Mouse (Mus musculus) hindbrain, embryonic 11.5 days (tissue): ENCODE measurements around the gene Lyplal1. TPM values are rescaled to one million over a fixed set of nuclear protein-coding genes. Genes with fewer than 3 reads are reported as not detected.

Source experiments
- ATAC-seq: fragments of 200-750 bp; cut with Nextera tagmentation; 2 replicates; pipeline ENCODE4 v1.8.0; 2017; ENCODE audit warnings: mild to moderate bottlenecking, moderate TSS enrichment, moderate library complexity; ENCODE audit not compliant: low FRiP score
- DNase-seq: peaks from one replicate; pipeline ENCODE4 v3.0.0-alpha.2; 2015; ENCODE audit warnings: low spot score
- H3K27ac ChIP-seq: fragments of 300-500 bp; sonication (generic); 2 replicates; pipeline ENCODE4 v1.5.1; 2014; ENCODE audit warnings: mild to moderate bottlenecking, low read depth, low read length
- H3K27me3 ChIP-seq: fragments of 300-500 bp; sonication (generic); 2 replicates; pipeline ENCODE4 v1.6.1; 2014; ENCODE audit warnings: mild to moderate bottlenecking, low read length, moderate library complexity, mixed read lengths; ENCODE audit not compliant: control insufficient read depth, insufficient read depth
- H3K36me3 ChIP-seq: fragments of 300-500 bp; sonication (generic); 2 replicates; pipeline ENCODE4 v1.6.1; 2014; ENCODE audit warnings: mild to moderate bottlenecking, low read length, moderate library complexity, mixed read lengths; ENCODE audit not compliant: control insufficient read depth, insufficient read depth
- H3K4me1 ChIP-seq: fragments of 300-500 bp; sonication (generic); replicated peaks from 2 replicates; pipeline ENCODE4 v1.6.1; 2014; ENCODE audit warnings: low read length, mixed read lengths; ENCODE audit not compliant: control insufficient read depth, insufficient read depth
- H3K4me2 ChIP-seq: fragments of 300-500 bp; sonication (generic); replicated peaks from 2 replicates; pipeline ENCODE4 v1.6.1; 2014; ENCODE audit warnings: mild to moderate bottlenecking, low read depth, low read length
- H3K4me3 ChIP-seq: fragments of 300-500 bp; sonication (generic); 2 replicates; pipeline ENCODE4 v1.5.1; 2014; ENCODE audit warnings: low read depth, low read length
- H3K9ac ChIP-seq: fragments of 300-500 bp; sonication (generic); 2 replicates; pipeline ENCODE4 v1.6.1; 2014; ENCODE audit warnings: low read depth, low read length
- H3K9me3 ChIP-seq: fragments of 300-500 bp; sonication (generic); 2 replicates; pipeline ENCODE4 v1.6.1; 2016; ENCODE audit warnings: low read length; ENCODE audit not compliant: control insufficient read depth
- WGBS: fragments of 180-500 bp; shearing (Covaris S2); extraction: QIAGEN DNeasy Blood & Tissue Kit; methylation state at CpG from one replicate; pipeline ENCODE4 v1.1.7; 2014; 5-methylcytosine and 5-hydroxymethylcytosine counted together
- polyA plus RNA-seq: library from polyadenylated mRNA; unstranded; fragments of >200 nt; fragmentation: Nextera tagmentation; extraction: Ambion mirVana; gene quantifications from 2 replicates; pipeline ENCODE4 v1.2.1, GENCODE M21; 2014

Gene Lyplal1
- 23.6 and 24.0 TPM in 2 replicates for polyA plus RNA-seq

GRCm38 (mm10) chr1:186116701-186117488 is at the start of gene Lyplal1:
TSS of gene Lyplal1 (minus strand) at chr1:186117310.
- peak within 1 kb of the TSS; percentile 92 for H3K9ac ChIP-seq
- peak within 1 kb of the TSS; percentile 60 for H3K27ac ChIP-seq
- peak within 1 kb of the TSS; percentile 65 for H3K4me3 ChIP-seq
- H3K4me1 ChIP-seq, result 0 out of 2 replicates have a peak, but pooled peaks cover 2% of the 10 kb centered on the region
- peak within 1 kb of the TSS; percentile 66 for H3K4me2 ChIP-seq
- DNase-seq (peak; percentile 98), ATAC-seq (peak; percentile 96)
- no peaks in the 10 kb centered on the region for H3K36me3 ChIP-seq
- no peaks in the 10 kb centered on the region for H3K27me3 ChIP-seq
- H3K9me3 ChIP-seq, result no peaks in the 10 kb centered on the region
- 5% methylated on average over 44 of the region's 44 CpGs for WGBS

DNA sequence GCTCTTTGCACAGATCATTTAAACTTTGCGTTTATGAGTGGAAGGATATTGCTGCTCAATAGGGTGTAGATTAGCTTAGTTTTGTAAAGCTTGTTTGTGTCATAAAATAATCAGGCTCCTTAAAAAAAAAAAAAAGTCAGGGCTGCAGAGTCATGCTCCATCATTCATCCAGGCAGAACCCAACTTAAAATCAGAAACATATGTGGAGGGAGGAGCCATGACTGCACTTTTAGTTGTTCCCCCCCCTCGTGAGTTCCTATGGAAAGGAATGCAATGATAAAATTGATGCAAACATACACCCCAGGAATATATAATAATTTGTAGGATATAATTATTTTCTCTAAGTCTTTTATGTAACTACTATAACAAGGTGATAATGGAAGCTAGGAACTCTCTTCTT is 46.5 kb upstream of the Lyplal1 start:
- ATAC-seq, result no peak
- no peak overlapping the region for H3K9ac ChIP-seq
- H3K27me3 ChIP-seq, result no peaks in the 10 kb centered on the region
- no peaks in the 10 kb centered on the region for H3K36me3 ChIP-seq
- H3K27ac ChIP-seq, result no peak overlapping the region
- 66% methylated on average over 2 of the region's 2 CpGs for WGBS
- no peak for DNase-seq
- H3K4me1 ChIP-seq, result no peaks in the 10 kb centered on the region
- H3K4me2 ChIP-seq, result no peak overlapping the region
- no peaks in the 10 kb centered on the region for H3K9me3 ChIP-seq
- H3K4me3 ChIP-seq, result no peak overlapping the region

- Histone ChIP-seq H3K27ac (no peak overlapping the region), H3K27me3 (no peaks in the 10 kb centered on the region), H3K4me1 (no peaks in the 10 kb centered on the region), H3K4me3 (no peak overlapping the region), H3K4me2 (no peak overlapping the region), H3K9me3 (no peaks in the 10 kb centered on the region), H3K36me3 (no peaks in the 10 kb centered on the region), H3K9ac (no peak overlapping the region)
- ATAC-seq (no peak), DNase-seq (peak; percentile 23)
- 63% methylated on average over 12 of the region's 12 CpGs for WGBS
These were observed 46.1 kb upstream of the Lyplal1 start for GRCm38 (mm10) chr1:186163206-186163605.

- Histone ChIP-seq H3K4me1 (no peaks in the 10 kb centered on the region), H3K27ac (no peak overlapping the region), H3K9ac (no peak overlapping the region), H3K4me3 (no peak overlapping the region), H3K4me2 (no peak overlapping the region), H3K9me3 (no peaks in the 10 kb centered on the region), H3K36me3 (no peaks in the 10 kb centered on the region), H3K27me3 (no peaks in the 10 kb centered on the region)
- ATAC-seq (no peak), DNase-seq (no peak)
- WGBS, result 75% methylated on average over 5 of the region's 5 CpGs
These were observed 33.3 kb upstream of the Lyplal1 start for GRCm38 (mm10) chr1:186150376-186150775.

DNA sequence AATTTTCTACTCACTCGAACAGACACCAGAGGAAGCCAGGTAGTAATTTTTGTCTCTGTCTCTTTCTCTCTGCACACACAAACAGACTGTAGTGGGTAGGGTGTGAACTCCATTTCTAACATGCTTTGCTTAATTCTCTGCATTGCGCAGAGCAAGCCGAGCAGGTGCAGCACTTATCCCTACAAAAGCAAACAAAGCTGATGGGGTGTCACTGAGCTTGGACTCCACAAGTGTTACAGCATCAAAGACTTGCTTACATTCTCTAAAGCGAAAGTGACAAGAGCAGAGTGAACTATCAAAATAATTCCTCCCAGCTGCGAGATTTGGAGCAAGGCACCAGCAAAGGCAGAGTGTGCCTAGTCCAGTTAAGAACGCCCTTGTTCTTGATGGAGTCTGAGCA is 28.3 kb upstream of the Lyplal1 start:
- ATAC-seq (no peak), DNase-seq (peak; percentile 11)
- Histone ChIP-seq H3K4me2 (no peak overlapping the region), H3K27me3 (no peaks in the 10 kb centered on the region), H3K9ac (no peak overlapping the region), H3K4me1 (no peaks in the 10 kb centered on the region), H3K4me3 (no peak overlapping the region), H3K36me3 (no peaks in the 10 kb centered on the region), H3K27ac (no peak overlapping the region), H3K9me3 (no peaks in the 10 kb centered on the region)
- 73% methylated on average over 6 of the region's 6 CpGs for WGBS

- Histone ChIP-seq H3K9ac (no peak overlapping the region), H3K4me3 (no peak overlapping the region), H3K4me1 (no peaks in the 10 kb centered on the region), H3K36me3 (no peaks in the 10 kb centered on the region), H3K27ac (no peak overlapping the region), H3K27me3 (no peaks in the 10 kb centered on the region), H3K4me2 (no peak overlapping the region), H3K9me3 (no peaks in the 10 kb centered on the region)
- no peak for DNase-seq
- 91% methylated on average over 2 of the region's 2 CpGs for WGBS
- ATAC-seq, result no peak
These were observed 23.1 kb upstream of the Lyplal1 start for GRCm38 (mm10) chr1:186140191-186140590.

DNA sequence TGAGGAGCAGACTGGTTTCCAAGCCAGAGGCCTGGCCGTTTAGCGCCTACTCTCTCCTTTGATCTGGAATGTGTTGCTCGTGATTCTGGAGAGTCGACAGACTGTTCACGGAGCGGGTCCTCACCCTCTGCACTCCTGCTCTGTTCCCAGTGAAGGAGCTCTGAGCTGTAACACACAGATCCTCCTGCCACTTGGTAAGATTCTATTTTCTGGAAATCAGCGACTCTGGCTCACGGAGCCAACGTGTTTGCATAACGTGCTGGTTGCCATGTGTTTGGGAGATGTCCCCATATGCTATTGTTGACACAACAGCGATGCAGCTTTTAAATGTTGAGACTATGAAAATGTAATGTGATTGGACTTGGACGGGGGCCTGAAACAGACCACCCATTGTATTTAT is 20.8 kb upstream of the Lyplal1 start:
- no peak for DNase-seq
- no peak overlapping the region for H3K27ac ChIP-seq
- no peaks in the 10 kb centered on the region for H3K9me3 ChIP-seq
- no peak for ATAC-seq
- no peaks in the 10 kb centered on the region for H3K36me3 ChIP-seq
- H3K27me3 ChIP-seq, result no peaks in the 10 kb centered on the region
- H3K9ac ChIP-seq, result no peak overlapping the region
- H3K4me1 ChIP-seq, result no peaks in the 10 kb centered on the region
- no peak overlapping the region for H3K4me3 ChIP-seq
- H3K4me2 ChIP-seq, result no peak overlapping the region
- WGBS, result 74% methylated on average over 12 of the region's 12 CpGs

GRCm38 (mm10) chr1:186136636-186137380 is 19.7 kb upstream of the Lyplal1 start:
- Histone ChIP-seq H3K4me1 (no peaks in the 10 kb centered on the region), H3K27me3 (no peaks in the 10 kb centered on the region)
- 80% methylated on average over 6 of the region's 6 CpGs for WGBS

More at GRCm38 (mm10) chr1:186136636-186137380, 19.7 kb upstream of the Lyplal1 start:
- Histone ChIP-seq H3K4me2 (no peak overlapping the region), H3K9me3 (no peaks in the 10 kb centered on the region), H3K36me3 (no peaks in the 10 kb centered on the region), H3K9ac (no peak overlapping the region), H3K27ac (no peak overlapping the region), H3K4me3 (no peak overlapping the region)
- DNase-seq (no peak), ATAC-seq (no peak)
